Mouse (Mus musculus): ENCODE measurements around the gene A2m. TPM values are rescaled to one million over a fixed set of nuclear protein-coding genes. Genes with fewer than 3 reads are reported as not detected.

A2m gene
- not detected for total RNA-seq (2023)

DNA sequence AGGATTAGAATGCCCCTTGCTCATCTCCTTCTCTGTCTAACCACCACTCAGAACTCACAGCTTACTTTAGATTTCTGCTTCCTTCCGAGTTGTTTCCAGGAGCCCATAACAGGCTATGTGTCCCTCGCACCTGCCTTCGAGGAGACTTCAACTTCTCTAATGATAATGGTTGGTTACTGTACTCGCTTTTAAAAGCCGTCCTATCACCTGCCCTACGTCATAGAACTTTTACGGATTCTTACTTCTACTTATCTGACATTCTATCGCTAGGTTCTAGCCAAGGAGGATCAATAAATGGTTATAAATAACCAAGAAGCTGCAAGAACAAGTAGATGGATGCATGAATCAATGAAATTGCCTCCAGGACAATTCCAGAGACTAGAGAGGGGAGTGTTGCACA is at the start of gene A2m:
Gene A2m, plus strand, starts transcription at position 301 of the 400 bp plus-strand sequence.

Other genes starting within 250 kb of the A2m start
- not detected for gene Iqsec3, start 161.7 kb upstream of the A2m start, total RNA-seq (2023)
- not detected for gene Gm7298, start 97.6 kb downstream of the A2m start, total RNA-seq (2023)
- not detected for gene Mug1, start 203.2 kb downstream of the A2m start, total RNA-seq (2023)